9 mouse cellular contexts compared by ENCODE assay signal in the genomic region with DNA sequence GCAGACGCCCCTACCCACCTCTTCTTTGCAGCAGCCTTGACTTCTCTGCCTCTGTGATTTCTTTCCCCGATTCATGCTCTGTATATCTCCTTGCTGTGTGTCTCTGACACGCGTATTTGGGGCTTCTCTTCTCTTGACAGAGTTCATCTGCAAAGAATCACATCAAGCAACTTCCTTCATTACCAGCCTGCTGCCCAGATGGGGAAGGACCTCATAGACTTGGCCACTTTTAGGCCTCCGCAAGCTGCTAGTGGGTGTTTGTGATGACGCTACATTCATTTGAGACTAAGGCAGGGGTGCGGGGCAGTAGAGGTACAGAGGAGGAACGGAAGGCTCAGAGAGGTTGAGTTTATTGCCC. TPM values are rescaled to one million over a fixed set of nuclear protein-coding genes. Genes with fewer than 3 reads are reported as not detected.
A peak's percentile ranks its signal among the peaks of the same experiment; 100 is the strongest.
DNase-seq lines count a peak whose midpoint lies in the region; ATAC-seq and TF ChIP-seq lines count a peak whose summit lies in the region.
"Had no signal": no experiment of that assay in that cellular context is flagged by ENCODE, and none has a peak within 500 bp of the region (broad histone marks: within the 10 kb centered on the region; RNA-seq: fewer than 3 reads in every experiment).

No protein-coding gene starts in this region.

- TF ChIP-seq POLR2A in liver, adult 2 months (IDR thresholded peaks at IDR 0.05; ENCODE audit: extremely low read depth, insufficient read depth, low read length): no peak

- 0 out of 2 replicates have a peak overlapping the region, but pooled peaks have one; percentile 8 for H3K9ac ChIP-seq in liver, adult 2 months (ENCODE audit: low read depth, low read length)
- peak overlapping the region; percentile 59 for H3K9ac ChIP-seq in forebrain, embryonic 13.5 days

- no peak overlapping the region for H3K27ac ChIP-seq in liver, adult 2 months (replicated peaks; ENCODE audit: insufficient read depth, low read depth, low read length)
- peak overlapping the region; percentile 62; the same call in 1 of the 2 replicates for H3K27ac ChIP-seq in forebrain, embryonic 13.5 days
- peak overlapping the region; percentile 88 for H3K27ac ChIP-seq in layer of hippocampus, adult 2 months

- no peak for DNase-seq in liver, adult 2 months (ENCODE audit: extremely low read depth, low read depth, low spot score)
- DNase-seq in liver: no peak
- peak; percentile 36 for DNase-seq in Muller cell, postnatal 12 days (ENCODE audit: inconsistent ontology term)
- peak; percentile 10 to 18 for DNase-seq in layer of hippocampus, adult 2 months (ENCODE audit: low spot score in 2 of 2)
- no peak for DNase-seq in gastrocnemius, postnatal 25 days
- no peak for DNase-seq in kidney, postnatal 36 days

- no peaks in the 10 kb centered on the region for H3K36me3 ChIP-seq in liver, adult 2 months (ENCODE audit: control insufficient read depth, insufficient read depth, low read length)
- peaks cover 23% of the 10 kb centered on the region for H3K36me3 ChIP-seq in forebrain, embryonic 13.5 days (ENCODE audit: poor library complexity, severe bottlenecking)

- no peak for TF ChIP-seq CTCF in liver, adult 2 months (IDR thresholded peaks at IDR 0.05; ENCODE audit: low read depth, low read length)
- TF ChIP-seq CTCF in layer of hippocampus, adult 2 months (conservative IDR thresholded peaks at IDR 0.05): no peak

- no peaks in the 10 kb centered on the region for H3K79me2 ChIP-seq in liver, adult 2 months (ENCODE audit: control insufficient read depth, insufficient read depth, low read length)

- ATAC-seq in forebrain, embryonic 13.5 days: peak; percentile 48
- peak; percentile 20; the same call in 1 of the 2 replicates for ATAC-seq in megakaryocyte progenitor cell, adult 5-6 weeks (replicated peaks; ENCODE audit: poor library complexity)

- no peaks in the 10 kb centered on the region for H3K9me3 ChIP-seq in forebrain, embryonic 13.5 days (replicated peaks)

- WGBS in liver, adult 2 months: 38% methylated on average over 8 of the region's 8 CpGs
- WGBS in forebrain, embryonic 13.5 days: 33% methylated on average over 8 of the region's 8 CpGs

- peak overlapping the region; percentile 74 for H3K4me2 ChIP-seq in forebrain, embryonic 13.5 days

- H3K4me1 ChIP-seq in liver, adult 2 months (ENCODE audit: control insufficient read depth, insufficient read depth, low read length): peaks cover 5% of the 10 kb centered on the region
- peaks cover 6% of the 10 kb centered on the region for H3K4me1 ChIP-seq in forebrain, embryonic 13.5 days

- H3K27me3 ChIP-seq in liver, adult 2 months (ENCODE audit: control insufficient read depth, insufficient read depth, low read length): no peaks in the 10 kb centered on the region
- no peaks in the 10 kb centered on the region for H3K27me3 ChIP-seq in forebrain, embryonic 13.5 days

- H3K4me3 ChIP-seq in liver, adult 2 months (ENCODE audit: insufficient read depth, low read depth, low read length): peak overlapping the region; percentile 61
- H3K4me3 ChIP-seq in forebrain, embryonic 13.5 days: peak overlapping the region; percentile 52
- peak overlapping the region; percentile 67 for H3K4me3 ChIP-seq in layer of hippocampus, adult 2 months

RNA-seq across cellular contexts. Expression of gene Mks1, which starts 0.6 kb away (rescaled TPM):
- total RNA-seq in liver, adult 2 months (2014; rRNA removed): 1.2 and 2.1 TPM in 2 replicates
- polyA plus RNA-seq in liver, adult 2 months (2012; rRNA removed): 2.8 and 3.2 TPM in 2 replicates
- polyA plus RNA-seq in forebrain, embryonic 13.5 days (2015; fragmentation: Nextera tagmentation; extraction: Ambion mirVana): 11.8 and 15.5 TPM in 2 replicates
- 1 to 10 TPM; 5.7 to 5.9 TPM for total RNA-seq in layer of hippocampus, adult 2 months (2021)
- 3.0 and 4.7 TPM in 2 replicates for total RNA-seq in megakaryocyte progenitor cell, adult 5-6 weeks (2015)
- total RNA-seq in megakaryocyte progenitor cell, adult 5-6 weeks (2017): 5.5 and 6.0 TPM in 2 replicates
- 1 to 10 TPM; 1.2 to 1.5 TPM for total RNA-seq in gastrocnemius, postnatal 25 days (2021)

RNA-seq across cellular contexts. Expression of gene Epx, which starts 21.8 kb away (rescaled TPM):
- total RNA-seq in liver, adult 2 months (2014; rRNA removed): not detected in 2 replicates
- polyA plus RNA-seq in liver, adult 2 months (2012; rRNA removed): not detected in 2 replicates
- not detected in 2 replicates for polyA plus RNA-seq in forebrain, embryonic 13.5 days (2015; fragmentation: Nextera tagmentation; extraction: Ambion mirVana)
- total RNA-seq in layer of hippocampus, adult 2 months (2021): not detected
- 5.8 and 9.0 TPM in 2 replicates for total RNA-seq in megakaryocyte progenitor cell, adult 5-6 weeks (2015)
- 12.4 and 19.8 TPM in 2 replicates for total RNA-seq in megakaryocyte progenitor cell, adult 5-6 weeks (2017)
- total RNA-seq in gastrocnemius, postnatal 25 days (2021): not detected

RNA-seq across cellular contexts. Expression of gene Lpo, which starts 25.5 kb away (rescaled TPM):
- total RNA-seq in liver, adult 2 months (2014; rRNA removed): not detected in 2 replicates
- polyA plus RNA-seq in liver, adult 2 months (2012; rRNA removed): not detected in 2 replicates
- 0.18 and 0.26 TPM in 2 replicates for polyA plus RNA-seq in forebrain, embryonic 13.5 days (2015; fragmentation: Nextera tagmentation; extraction: Ambion mirVana)
- total RNA-seq in layer of hippocampus, adult 2 months (2021): under 1 TPM; 0.27 to 0.64 TPM
- total RNA-seq in megakaryocyte progenitor cell, adult 5-6 weeks (2015): 0.05 TPM in 1 of 2 replicates, not detected in the other
- 0.03 TPM in 1 of 2 replicates, not detected in the other for total RNA-seq in megakaryocyte progenitor cell, adult 5-6 weeks (2017)
- not detected for total RNA-seq in gastrocnemius, postnatal 25 days (2021)
- total RNA-seq: common myeloid progenitor, adult 5-6 weeks had no signal

RNA-seq across cellular contexts. Expression of gene Olfr462, which starts 38.5 kb away (rescaled TPM):
- total RNA-seq in liver, adult 2 months (2014; rRNA removed): not detected in 2 replicates
- not detected in 2 replicates for polyA plus RNA-seq in liver, adult 2 months (2012; rRNA removed)
- polyA plus RNA-seq in forebrain, embryonic 13.5 days (2015; fragmentation: Nextera tagmentation; extraction: Ambion mirVana): not detected in 2 replicates
- not detected for total RNA-seq in layer of hippocampus, adult 2 months (2021)
- total RNA-seq in megakaryocyte progenitor cell, adult 5-6 weeks (2015): not detected in 2 replicates
- total RNA-seq in megakaryocyte progenitor cell, adult 5-6 weeks (2017): not detected in 2 replicates
- not detected for total RNA-seq in gastrocnemius, postnatal 25 days (2021)
- total RNA-seq: common myeloid progenitor, adult 5-6 weeks had no signal

RNA-seq across cellular contexts. Expression of gene Olfr463, which starts 43.6 kb away (rescaled TPM):
- total RNA-seq in liver, adult 2 months (2014; rRNA removed): not detected in 2 replicates
- not detected in 2 replicates for polyA plus RNA-seq in liver, adult 2 months (2012; rRNA removed)
- not detected in 2 replicates for polyA plus RNA-seq in forebrain, embryonic 13.5 days (2015; fragmentation: Nextera tagmentation; extraction: Ambion mirVana)
- total RNA-seq in layer of hippocampus, adult 2 months (2021): not detected
- total RNA-seq in megakaryocyte progenitor cell, adult 5-6 weeks (2015): not detected in 2 replicates
- total RNA-seq in megakaryocyte progenitor cell, adult 5-6 weeks (2017): not detected in 2 replicates
- total RNA-seq in gastrocnemius, postnatal 25 days (2021): not detected
- total RNA-seq: common myeloid progenitor, adult 5-6 weeks had no signal

Comparison
In these comparisons a context has a peak if more than half of its experiments do, and no peak if none do; other contexts are left out.
1. DNase-seq: peak in Muller cell, postnatal 12 days (single experiment) and layer of hippocampus, adult 2 months (2 of 2); none in liver, adult 2 months (single experiment), liver (single experiment), gastrocnemius, postnatal 25 days (single experiment) and kidney, postnatal 36 days (0 of 2).
2. Peak in every context shown above with its lines, with median percentiles within 50 percentile points of each other: H3K4me3 ChIP-seq.